Mouse (Mus musculus) midbrain, embryonic 13.5 days (tissue): ENCODE data around the gene Gm26897. TPM values are rescaled to one million over a fixed set of nuclear protein-coding genes. Genes with fewer than 3 reads are reported as not detected.

ENCODE experiments used
- ATAC-seq: fragments of 200-750 bp; cut with Nextera tagmentation; 2 replicates; pipeline ENCODE4 v1.8.0; 2017; ENCODE audit warnings: mild to moderate bottlenecking, moderate TSS enrichment, moderate library complexity
- H3K27ac ChIP-seq: fragments of 300-500 bp; sonication (generic); 2 replicates; pipeline ENCODE4 v1.5.1; 2015; ENCODE audit warnings: inconsistent platforms, mild to moderate bottlenecking, moderate library complexity
- H3K27me3 ChIP-seq: fragments of 300-500 bp; sonication (generic); 2 replicates; pipeline ENCODE4 v1.6.1; 2015; ENCODE audit warnings: mild to moderate bottlenecking, inconsistent platforms
- H3K36me3 ChIP-seq: fragments of 300-500 bp; sonication (generic); 2 replicates; pipeline ENCODE4 v1.6.1; 2015; ENCODE audit warnings: mild to moderate bottlenecking, inconsistent platforms
- H3K4me1 ChIP-seq: fragments of 300-500 bp; sonication (generic); replicated peaks from 2 replicates; pipeline ENCODE4 v1.6.1; 2015; ENCODE audit warnings: inconsistent platforms
- H3K4me2 ChIP-seq: fragments of 300-500 bp; sonication (generic); replicated peaks from 2 replicates; pipeline ENCODE4 v1.6.1; 2015; ENCODE audit warnings: moderate library complexity, mild to moderate bottlenecking, inconsistent platforms
- H3K4me3 ChIP-seq: fragments of 300-500 bp; sonication (generic); replicated peaks from 2 replicates; pipeline ENCODE4 v1.5.1; 2015; ENCODE audit warnings: mild to moderate bottlenecking, inconsistent platforms
- H3K9ac ChIP-seq: fragments of 300-500 bp; sonication (generic); replicated peaks from 2 replicates; pipeline ENCODE4 v1.6.1; 2015; ENCODE audit warnings: mild to moderate bottlenecking, inconsistent platforms
- H3K9me3 ChIP-seq: fragments of 300-500 bp; sonication (generic); 2 replicates; pipeline ENCODE4 v1.6.1; 2016; ENCODE audit warnings: mild to moderate bottlenecking, inconsistent platforms
- WGBS: fragments of 180-500 bp; shearing (Covaris S2); methylation state at CpG from one replicate; pipeline ENCODE4 v1.1.7; 2015; 5-methylcytosine and 5-hydroxymethylcytosine counted together
- polyA plus RNA-seq: library from polyadenylated mRNA; unstranded; fragments of >200 nt; fragmentation: Nextera tagmentation; extraction: Ambion mirVana; gene quantifications from 2 replicates; pipeline ENCODE4 v1.2.1, GENCODE M21; 2015

Gene Gm26897
- polyA plus RNA-seq, 1 experiment from 2014 or later = not detected

DNA sequence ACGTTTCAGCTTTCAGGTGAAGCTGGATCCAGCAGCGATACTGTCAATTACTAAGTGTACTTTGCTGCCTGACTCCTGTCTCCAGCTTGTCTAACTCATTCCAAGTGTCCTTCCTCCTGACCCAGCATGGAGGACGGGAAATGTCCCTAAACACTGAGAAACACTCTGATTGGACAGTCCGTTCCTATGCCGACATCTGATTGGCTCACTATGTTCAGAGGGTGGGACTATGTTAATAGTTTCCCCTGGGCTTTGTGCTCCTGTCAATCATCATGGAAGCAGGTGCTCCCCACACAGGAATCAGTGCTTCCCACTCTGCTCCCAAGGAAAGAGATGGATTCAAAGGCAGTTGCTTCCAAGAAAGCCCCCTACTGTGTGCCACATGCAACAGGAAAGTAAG lies 21.6 kb downstream of the Gm26897 start:
- no peak overlapping the region for H3K4me3 ChIP-seq
- H3K27ac ChIP-seq = peak overlapping the region; percentile 96
- peak overlapping the region; percentile 46 for H3K4me2 ChIP-seq
- WGBS = 5% methylated on average over 5 of the region's 5 CpGs
- ATAC-seq = peak; percentile 65
- H3K36me3 ChIP-seq = no peaks in the 10 kb centered on the region
- H3K4me1 ChIP-seq = peaks cover 47% of the 10 kb centered on the region
- no peak overlapping the region for H3K9ac ChIP-seq
- H3K9me3 ChIP-seq = no peaks in the 10 kb centered on the region
- no peaks in the 10 kb centered on the region for H3K27me3 ChIP-seq

DNA sequence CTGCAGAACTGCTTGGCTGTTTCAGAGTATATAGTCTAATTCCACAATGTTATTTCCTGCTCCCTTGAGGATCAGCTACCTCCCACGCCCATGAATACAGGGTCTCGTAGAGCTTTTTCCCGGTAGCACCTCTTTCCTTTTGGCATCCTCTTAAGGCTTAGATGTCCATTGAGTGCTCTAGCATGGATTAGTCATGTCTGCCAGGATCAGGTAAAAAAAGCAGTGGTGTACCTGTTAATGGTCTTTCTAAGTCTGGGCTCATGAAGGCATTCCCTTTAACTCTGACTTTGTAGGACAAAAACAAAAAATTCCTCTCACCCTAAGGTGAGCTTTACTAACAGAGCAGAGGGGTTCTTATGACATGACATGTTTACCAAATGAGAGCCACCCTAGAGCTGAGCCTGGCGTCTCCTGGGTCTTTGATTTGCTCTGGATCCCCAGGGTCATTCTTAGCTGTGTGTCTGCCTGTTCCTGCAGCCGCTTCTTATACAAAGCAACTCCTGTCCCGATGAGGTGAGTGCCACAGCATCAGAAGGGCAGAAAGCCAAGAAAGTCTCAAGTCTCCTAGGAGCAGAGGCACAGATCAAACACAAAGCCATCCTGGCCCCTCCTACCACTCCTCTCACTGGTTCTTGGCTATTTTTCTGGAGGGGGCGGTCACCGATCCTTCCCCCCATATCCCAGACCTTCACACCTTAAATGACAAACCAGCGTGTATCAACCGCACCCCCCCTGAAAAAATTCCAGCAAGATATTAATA lies 27.2 kb downstream of the Gm26897 start:
- H3K27ac ChIP-seq = peak overlapping the region; percentile 97
- peaks cover 41% of the 10 kb centered on the region for H3K4me1 ChIP-seq
- H3K36me3 ChIP-seq = no peaks in the 10 kb centered on the region
- no peaks in the 10 kb centered on the region for H3K9me3 ChIP-seq
- peak overlapping the region; percentile 56 for H3K9ac ChIP-seq
- H3K27me3 ChIP-seq = peaks cover 3% of the 10 kb centered on the region; the same call in 1 of the 2 replicates
- H3K4me3 ChIP-seq = peak overlapping the region; percentile 27
- peak overlapping the region; percentile 52 for H3K4me2 ChIP-seq
- WGBS = 14% methylated on average over 10 of the region's 10 CpGs
- peak; percentile 44; the same call in 1 of the 2 replicates for ATAC-seq

DNA sequence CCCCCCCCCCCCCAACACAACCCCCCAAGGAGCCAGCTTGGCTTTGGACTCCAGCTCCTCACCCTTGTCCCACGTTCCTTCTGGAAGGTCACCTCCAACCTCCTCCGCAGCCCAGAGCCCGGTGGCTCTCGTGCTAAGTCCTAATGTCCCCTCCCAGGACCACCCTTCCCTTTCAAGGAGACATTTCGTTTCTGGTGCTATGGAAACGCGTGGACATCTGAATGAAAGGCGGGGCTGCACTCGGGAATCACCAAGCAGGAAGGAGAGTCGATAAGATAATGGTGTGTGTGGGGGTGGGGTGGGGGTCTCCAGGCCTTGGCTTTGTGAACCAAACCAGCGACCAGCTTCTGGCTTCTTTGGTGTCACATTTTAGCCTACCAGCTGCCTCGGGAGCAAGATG lies 27.9 kb downstream of the Gm26897 start:
- peaks cover 41% of the 10 kb centered on the region for H3K4me1 ChIP-seq
- H3K27ac ChIP-seq = peak overlapping the region; percentile 97
- H3K27me3 ChIP-seq = peaks cover 3% of the 10 kb centered on the region; the same call in 1 of the 2 replicates
- H3K4me3 ChIP-seq = peak overlapping the region; percentile 27
- H3K4me2 ChIP-seq = peak overlapping the region; percentile 52
- peak; percentile 78 for ATAC-seq
- H3K9ac ChIP-seq = peak overlapping the region; percentile 56
- H3K36me3 ChIP-seq = no peaks in the 10 kb centered on the region
- WGBS = under 1% methylated on average over 12 of the region's 12 CpGs
- no peaks in the 10 kb centered on the region for H3K9me3 ChIP-seq

DNA sequence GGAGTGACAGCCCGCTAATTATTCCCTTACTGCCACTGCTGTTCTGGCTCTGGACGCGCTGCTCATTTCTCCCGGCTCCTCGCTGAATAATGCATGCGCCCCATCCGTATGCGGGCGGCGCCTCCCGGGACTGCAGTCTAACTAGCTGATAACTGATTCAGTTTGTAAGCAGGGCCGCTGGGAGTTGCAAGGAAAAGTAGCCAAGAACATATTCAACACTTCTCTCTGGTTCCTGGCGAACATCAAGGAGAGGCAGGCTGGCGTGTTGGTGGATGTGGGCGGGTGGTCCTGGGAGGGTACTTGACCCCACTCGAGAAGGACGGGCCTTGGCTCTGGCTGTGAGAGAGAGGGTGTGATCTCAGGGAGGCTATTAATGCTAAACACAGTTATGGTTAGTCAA lies 28.4 kb downstream of the Gm26897 start:
- Histone ChIP-seq H3K9me3 (no peaks in the 10 kb centered on the region), H3K36me3 (no peaks in the 10 kb centered on the region), H3K4me1 (peaks cover 41% of the 10 kb centered on the region), H3K27ac (peak overlapping the region; percentile 97), H3K27me3 (peaks cover 3% of the 10 kb centered on the region; the same call in 1 of the 2 replicates), H3K9ac (peak overlapping the region; percentile 6; the same call in 1 of the 2 replicates), H3K4me2 (peak overlapping the region; percentile 52), H3K4me3 (peak overlapping the region; percentile 27)
- ATAC-seq = peak; percentile 81
- WGBS = under 1% methylated on average over 17 of the region's 17 CpGs

DNA sequence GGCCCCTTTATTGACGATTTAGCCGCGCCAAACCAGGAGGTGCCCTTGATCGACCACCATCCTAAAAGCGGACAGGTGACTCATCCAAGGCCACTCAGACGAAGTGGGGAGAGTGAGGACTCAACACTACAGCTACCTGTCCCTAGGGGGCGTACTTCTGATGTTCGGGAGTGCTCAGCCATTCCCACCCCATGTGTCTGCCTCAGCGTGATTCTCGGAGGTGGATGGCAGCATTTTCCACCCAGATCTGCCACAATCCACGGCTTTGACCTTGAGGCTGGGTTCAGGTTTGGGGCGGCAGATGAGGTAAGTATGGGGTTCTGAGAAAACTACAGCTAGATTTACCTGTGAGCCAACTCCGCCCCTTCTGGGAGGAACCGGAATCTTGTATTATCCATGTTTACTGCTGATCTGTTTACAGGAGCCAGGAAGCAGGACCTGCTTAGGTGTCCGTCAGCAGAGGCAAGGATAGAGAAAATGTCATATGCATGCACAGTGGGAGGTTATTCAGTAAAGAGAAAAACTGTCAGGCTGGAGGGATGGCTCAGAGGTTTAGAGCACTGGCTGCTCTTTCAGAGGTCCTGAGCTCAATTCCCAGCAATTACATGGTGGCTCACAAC lies 32.1 kb downstream of the Gm26897 start:
- Histone ChIP-seq H3K4me2 (no peak overlapping the region), H3K36me3 (no peaks in the 10 kb centered on the region), H3K27me3 (peaks cover 10% of the 10 kb centered on the region), H3K9ac (no peak overlapping the region), H3K27ac (no peak overlapping the region), H3K4me1 (peaks cover 45% of the 10 kb centered on the region), H3K4me3 (no peak overlapping the region), H3K9me3 (no peaks in the 10 kb centered on the region)
- 79% methylated on average over 15 of the region's 15 CpGs for WGBS
- no peak for ATAC-seq

DNA sequence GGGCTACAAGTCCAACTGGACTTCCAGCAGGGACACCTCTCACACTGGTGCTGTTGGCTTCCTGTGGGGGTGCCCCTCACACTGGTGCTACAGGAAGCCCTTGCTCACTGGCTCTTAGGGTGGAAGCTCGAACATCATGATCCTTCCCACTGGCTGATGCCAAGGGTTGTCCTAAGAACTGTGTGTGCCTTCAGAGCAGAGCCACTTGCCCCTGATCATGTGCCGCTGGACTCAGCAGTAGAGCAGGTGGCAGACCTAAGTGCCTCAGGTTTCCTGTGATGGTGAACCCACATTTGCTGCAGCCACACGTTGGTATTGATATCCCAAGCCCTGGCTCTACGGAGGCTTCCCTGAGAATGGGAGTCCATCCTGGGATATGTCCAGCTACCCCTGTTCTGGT lies 33.0 kb downstream of the Gm26897 start:
- no peak overlapping the region for H3K4me3 ChIP-seq
- H3K9me3 ChIP-seq = no peaks in the 10 kb centered on the region
- peaks cover 42% of the 10 kb centered on the region for H3K4me1 ChIP-seq
- ATAC-seq = no peak
- no peak overlapping the region for H3K27ac ChIP-seq
- no peaks in the 10 kb centered on the region for H3K36me3 ChIP-seq
- no peak overlapping the region for H3K4me2 ChIP-seq
- H3K9ac ChIP-seq = no peak overlapping the region
- H3K27me3 ChIP-seq = peaks cover 15% of the 10 kb centered on the region
- 85% methylated on average over 4 of the region's 4 CpGs for WGBS

DNA sequence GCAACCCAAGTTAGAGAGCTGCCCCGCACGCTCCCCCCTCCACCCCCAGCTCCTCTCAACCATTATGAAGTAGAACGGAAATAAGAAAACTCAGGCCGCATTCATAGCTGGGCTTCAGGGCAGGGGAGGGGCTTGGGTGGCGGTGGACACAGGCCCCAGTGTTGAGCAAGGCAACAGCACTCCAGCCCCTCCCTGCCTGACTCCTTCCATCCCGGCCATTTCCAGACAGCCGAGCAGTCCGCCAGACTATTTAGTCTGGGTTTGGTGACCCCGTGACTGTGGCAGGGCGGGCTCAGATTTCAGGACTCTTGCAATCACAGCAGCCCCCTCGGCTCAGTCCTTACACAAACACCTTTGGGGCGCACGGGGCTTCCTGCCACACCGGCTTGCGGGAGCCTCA lies 36.5 kb downstream of the Gm26897 start:
- Histone ChIP-seq H3K27ac (0 out of 2 replicates have a peak overlapping the region, but pooled peaks have one; percentile 1), H3K4me1 (peaks cover 44% of the 10 kb centered on the region), H3K27me3 (peaks cover 13% of the 10 kb centered on the region), H3K9ac (0 out of 2 replicates have a peak overlapping the region, but pooled peaks have one; percentile 3), H3K36me3 (no peaks in the 10 kb centered on the region), H3K9me3 (no peaks in the 10 kb centered on the region), H3K4me3 (no peak overlapping the region), H3K4me2 (peak overlapping the region; percentile 21; the same call in 1 of the 2 replicates)
- peak; percentile 51; the same call in 1 of the 2 replicates for ATAC-seq
- WGBS = 6% methylated on average over 15 of the region's 15 CpGs

GRCm38 (mm10) chr5:111772127-111772526 lies 38.4 kb downstream of the Gm26897 start:
- peak overlapping the region; percentile 76 for H3K27ac ChIP-seq
- peak; percentile 63; the same call in 1 of the 2 replicates for ATAC-seq
- H3K36me3 ChIP-seq = no peaks in the 10 kb centered on the region
- peaks cover 12% of the 10 kb centered on the region for H3K27me3 ChIP-seq
- H3K9ac ChIP-seq = no peak overlapping the region
- no peak overlapping the region for H3K4me2 ChIP-seq
- WGBS = 4% methylated on average over 8 of the region's 8 CpGs
- H3K4me3 ChIP-seq = no peak overlapping the region
- no peaks in the 10 kb centered on the region for H3K9me3 ChIP-seq
- peaks cover 44% of the 10 kb centered on the region for H3K4me1 ChIP-seq

GRCm38 (mm10) chr5:111772591-111773406 lies 39.1 kb downstream of the Gm26897 start:
- Histone ChIP-seq H3K27ac (peak overlapping the region; percentile 76), H3K4me2 (no peak overlapping the region), H3K9ac (no peak overlapping the region), H3K4me1 (peaks cover 44% of the 10 kb centered on the region), H3K27me3 (peaks cover 12% of the 10 kb centered on the region), H3K4me3 (no peak overlapping the region), H3K9me3 (no peaks in the 10 kb centered on the region), H3K36me3 (no peaks in the 10 kb centered on the region)
- peak; percentile 43; the same call in 1 of the 2 replicates for ATAC-seq
- WGBS = 23% methylated on average over 13 of the region's 13 CpGs

DNA sequence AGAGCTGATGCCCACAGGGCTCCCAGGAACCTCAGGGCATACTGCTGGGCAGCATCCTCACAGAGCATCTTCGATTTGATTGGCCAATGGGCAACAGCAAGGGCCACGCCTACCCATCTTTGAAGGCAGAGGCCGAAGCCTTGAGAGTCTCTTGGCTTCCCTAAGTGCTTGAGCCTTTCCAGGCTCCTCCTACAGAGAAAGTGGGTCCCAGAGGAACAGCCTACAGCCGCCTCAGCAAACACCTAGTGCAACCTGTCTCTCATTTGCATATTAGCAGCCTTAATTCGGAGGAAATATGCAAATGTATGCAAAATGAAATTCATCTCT lies 39.6 kb downstream of the Gm26897 start:
- Histone ChIP-seq H3K9ac (no peak overlapping the region), H3K36me3 (no peaks in the 10 kb centered on the region), H3K4me2 (no peak overlapping the region), H3K9me3 (no peaks in the 10 kb centered on the region), H3K4me3 (no peak overlapping the region), H3K27me3 (peaks cover 9% of the 10 kb centered on the region), H3K4me1 (peaks cover 48% of the 10 kb centered on the region), H3K27ac (peak overlapping the region; percentile 76)
- 43% methylated on average over 5 of the region's 5 CpGs for WGBS
- ATAC-seq = peak; percentile 66; the same call in 1 of the 2 replicates

DNA sequence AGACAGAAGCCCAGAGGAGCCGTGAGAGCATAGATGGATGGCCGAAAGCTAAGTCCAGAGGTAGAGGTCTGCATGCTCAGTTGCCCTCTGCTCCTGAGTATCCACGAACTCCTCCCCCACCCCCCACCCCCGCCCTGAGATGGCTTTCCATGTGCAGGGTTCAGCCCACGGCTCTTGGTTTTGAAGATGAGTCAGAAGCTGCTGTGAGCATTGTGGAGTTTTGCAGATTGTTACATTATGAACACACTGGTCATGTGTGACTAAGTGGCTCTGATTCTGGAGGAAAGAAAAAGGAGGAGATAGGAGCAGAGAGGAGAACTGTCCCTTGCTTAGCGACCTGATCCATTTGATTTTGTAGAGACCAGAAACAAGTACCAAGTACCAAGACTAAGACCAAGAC lies 42.5 kb downstream of the Gm26897 start:
- no peaks in the 10 kb centered on the region for H3K36me3 ChIP-seq
- H3K4me2 ChIP-seq = no peak overlapping the region
- WGBS = 88% methylated on average over 6 of the region's 6 CpGs
- peaks cover 35% of the 10 kb centered on the region for H3K4me1 ChIP-seq
- no peak overlapping the region for H3K27ac ChIP-seq
- 0 out of 2 replicates have a peak, but pooled peaks cover under 1% of the 10 kb centered on the region for H3K27me3 ChIP-seq
- H3K9me3 ChIP-seq = no peaks in the 10 kb centered on the region
- H3K9ac ChIP-seq = no peak overlapping the region
- no peak overlapping the region for H3K4me3 ChIP-seq
- ATAC-seq = no peak
